Mouse (Mus musculus) urinary bladder, adult 2 months (tissue): ENCODE results near the gene Fndc3b. TPM values are rescaled to one million over a fixed set of nuclear protein-coding genes. Genes with fewer than 3 reads are reported as not detected.
A peak's percentile ranks its signal among the peaks of the same experiment; 100 is the strongest.

ENCODE experiments used
- DNase-seq: peaks from one replicate; pipeline ENCODE4 v3.0.0; 2022; ENCODE audit warnings: low spot score
- polyA plus RNA-seq: library from polyadenylated mRNA; depleted of rRNA; stranded (reverse); fragments of >200 nt; gene quantifications from 2 replicates; pipeline ENCODE4 v1.2.3, GENCODE M21; 2012

The Fndc3b gene
- polyA plus RNA-seq, 1 experiment = 26.0 TPM

DNA sequence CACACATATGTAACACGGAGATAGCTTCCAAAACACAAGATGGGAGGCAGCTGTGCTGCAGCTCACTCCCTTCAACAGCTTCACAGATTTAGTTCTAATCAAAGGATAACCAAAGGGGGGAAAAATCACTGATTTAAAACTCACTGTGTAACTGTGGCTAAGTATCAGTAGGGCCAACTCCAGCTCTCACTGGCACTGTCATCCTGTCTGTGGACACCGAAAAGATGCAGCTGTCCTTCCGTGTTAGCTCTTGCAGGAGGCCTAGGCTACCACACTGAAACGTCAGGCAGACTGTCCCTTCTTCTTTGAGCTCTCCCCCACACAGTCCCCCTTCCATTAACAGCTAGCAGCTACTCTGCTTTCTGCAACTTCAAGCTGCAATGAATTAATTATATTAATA, 89.9 kb downstream of the Fndc3b start:
- no peak for DNase-seq

DNA sequence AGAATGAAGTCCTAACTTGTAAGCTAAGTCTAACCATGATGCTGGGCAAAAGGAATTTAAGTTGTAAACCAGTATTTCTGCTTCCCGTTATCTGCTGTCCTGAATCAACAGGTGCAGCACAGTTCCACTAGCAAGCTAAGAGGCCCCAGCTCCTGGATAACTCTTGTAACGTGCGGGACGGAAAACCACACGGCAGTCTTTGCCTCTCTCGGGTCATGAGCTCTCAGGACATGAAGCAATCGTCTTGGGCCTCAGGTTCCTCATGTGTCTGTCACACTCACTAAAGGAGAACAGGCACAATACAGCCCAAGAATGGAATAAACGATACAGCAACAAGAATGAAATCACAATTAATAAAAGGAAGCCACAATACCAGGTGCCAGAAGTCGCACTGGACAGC, 93.4 kb downstream of the Fndc3b start:
- DNase-seq = no peak

DNA sequence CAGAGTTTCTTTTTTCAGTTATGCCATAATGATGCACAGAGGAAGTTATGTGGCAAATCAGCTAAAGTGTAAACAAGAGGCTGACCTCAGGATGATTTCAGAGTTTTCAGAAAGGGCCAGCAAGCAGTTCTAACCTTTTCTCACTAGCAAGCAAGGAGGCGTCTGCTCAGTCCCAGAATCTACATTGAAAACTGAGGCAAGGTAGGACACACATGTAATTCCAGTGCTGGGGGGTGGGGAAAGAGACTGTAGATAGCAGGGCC, 93.9 kb downstream of the Fndc3b start:
- DNase-seq = no peak

DNA sequence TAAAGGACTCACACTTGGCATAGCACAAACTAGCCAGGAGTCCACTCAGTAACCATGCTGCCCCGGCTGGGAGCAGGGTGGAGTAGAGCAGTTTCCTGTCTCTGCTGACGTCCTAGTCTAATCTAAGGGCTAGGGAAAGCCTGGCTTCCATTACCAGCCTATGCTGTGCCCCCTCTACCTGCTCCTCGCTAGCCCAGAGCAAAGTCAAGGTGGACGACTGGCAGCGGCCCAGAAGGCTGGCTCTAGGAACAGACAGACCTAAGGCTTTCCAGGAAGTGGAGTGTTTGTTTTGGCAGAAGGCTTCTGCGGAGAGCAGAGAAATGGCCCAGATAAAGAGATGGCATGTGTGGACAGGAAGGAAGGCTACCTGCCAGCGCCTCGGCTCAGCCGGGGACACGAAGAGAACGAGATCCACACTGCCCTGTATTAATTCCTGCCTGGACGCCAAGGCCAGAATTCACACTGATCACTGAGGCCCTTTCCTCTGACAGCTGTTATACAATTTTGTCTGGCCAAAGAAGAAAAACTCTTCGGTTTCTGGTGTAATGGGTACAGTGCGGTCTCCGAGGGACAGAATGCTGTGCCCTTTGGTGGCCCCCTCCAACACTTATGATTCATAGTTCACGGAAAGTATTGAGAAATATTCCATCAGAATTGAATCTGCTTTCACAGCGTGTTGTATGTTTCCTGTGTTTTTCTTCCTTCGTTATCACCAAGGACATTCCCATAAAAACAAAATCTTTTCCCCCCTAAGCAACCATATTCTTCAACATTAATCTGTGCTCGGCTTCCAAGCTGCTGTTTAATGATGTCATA, 94.5 kb downstream of the Fndc3b start:
- DNase-seq = peak; percentile 47

DNA sequence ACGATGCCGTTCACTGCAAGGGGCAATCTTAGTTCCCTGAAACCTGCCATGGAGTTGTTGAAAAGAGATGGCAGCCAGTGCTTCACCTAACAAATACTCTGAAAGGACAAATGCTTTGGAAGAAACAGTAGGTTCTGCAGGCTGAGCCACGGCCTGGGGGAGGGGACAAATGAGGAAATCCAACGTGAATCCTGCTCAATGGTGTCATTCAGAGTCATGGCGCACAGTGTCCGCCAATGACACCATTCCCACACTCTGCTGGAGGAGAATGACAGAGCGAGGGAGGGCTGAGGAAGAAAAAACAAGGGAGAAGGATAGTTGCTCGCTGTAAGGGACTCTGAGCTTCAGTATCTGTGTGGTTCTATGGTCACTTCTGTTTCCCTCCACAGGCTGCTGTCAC, 95.6 kb downstream of the Fndc3b start:
- no peak for DNase-seq

DNA sequence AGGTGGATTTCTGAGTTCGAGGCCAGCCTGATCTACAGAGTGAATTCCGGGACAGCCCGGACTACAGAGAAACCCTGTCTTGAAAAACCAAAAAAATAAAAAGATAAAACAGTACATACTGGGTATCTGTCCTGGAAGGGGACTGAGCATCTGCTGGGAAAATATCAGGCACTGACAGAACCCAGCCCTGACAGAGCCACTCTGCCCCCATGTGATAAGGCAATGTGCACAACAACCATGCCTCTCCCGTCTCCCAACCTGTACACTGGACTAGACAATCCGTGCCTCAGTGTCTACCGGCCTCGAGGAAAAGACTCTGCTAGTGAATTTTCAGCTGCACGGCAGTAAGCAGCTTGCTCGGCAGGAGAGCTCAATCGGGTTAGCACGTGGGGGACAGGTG, 97.3 kb downstream of the Fndc3b start:
- DNase-seq = no peak

DNA sequence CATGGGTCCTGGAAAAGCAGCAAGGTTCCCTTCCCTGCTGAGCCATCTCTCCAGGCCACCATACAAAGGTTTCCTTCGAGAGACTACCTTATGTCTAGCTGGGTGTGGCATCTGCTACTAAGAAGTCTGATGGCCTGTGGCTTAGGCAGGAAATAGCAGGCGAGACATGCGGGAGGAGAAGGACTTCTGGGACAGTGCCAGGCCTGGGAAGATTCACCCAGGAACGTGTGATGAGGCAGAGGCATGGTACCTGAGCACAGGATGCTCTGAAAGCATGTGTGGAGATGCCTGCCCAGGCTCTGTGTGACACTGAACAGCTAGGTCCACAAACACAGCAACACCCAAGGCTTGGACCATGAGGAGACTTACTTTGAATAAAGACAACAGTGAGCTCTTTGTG, 98.1 kb downstream of the Fndc3b start:
- no peak for DNase-seq

DNA sequence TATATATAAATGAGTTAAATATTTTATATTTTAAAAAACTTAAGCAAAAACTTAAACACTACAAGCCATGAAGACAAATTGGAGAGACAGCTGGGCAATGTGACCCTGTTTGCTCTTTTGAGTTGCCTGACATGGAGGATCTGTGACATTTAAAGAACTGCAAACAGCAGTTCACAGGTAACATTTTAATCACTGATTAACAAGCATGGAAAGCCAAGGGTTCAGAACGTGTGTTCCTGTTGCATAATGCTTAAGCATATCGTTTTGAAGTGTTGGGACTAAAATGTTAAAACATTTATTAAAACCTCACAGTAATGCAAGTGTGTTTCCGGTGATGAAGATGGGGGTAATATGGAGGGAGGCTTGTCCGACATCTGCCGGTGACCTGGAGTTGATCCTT, 99.1 kb downstream of the Fndc3b start:
- no peak for DNase-seq

DNA sequence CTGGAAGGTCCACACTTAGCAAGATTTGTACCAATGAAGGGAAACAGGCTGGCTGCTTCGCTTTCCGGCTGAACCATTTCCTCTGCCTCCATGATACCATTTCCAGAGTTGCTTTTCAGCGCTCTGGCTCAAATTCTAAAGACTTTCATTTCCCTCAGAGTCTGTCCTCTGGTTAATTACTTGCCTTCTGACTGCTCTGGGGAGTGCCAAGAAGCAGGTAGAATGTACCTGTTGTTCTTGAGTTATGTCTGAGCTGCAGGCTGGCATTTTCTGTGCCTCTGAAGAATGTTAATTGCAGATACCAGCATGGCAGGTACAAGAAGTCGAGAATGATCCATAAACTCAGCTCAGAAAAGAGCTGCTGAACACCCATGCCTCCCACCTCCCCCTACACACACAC, 100.6 kb downstream of the Fndc3b start:
- DNase-seq = no peak

DNA sequence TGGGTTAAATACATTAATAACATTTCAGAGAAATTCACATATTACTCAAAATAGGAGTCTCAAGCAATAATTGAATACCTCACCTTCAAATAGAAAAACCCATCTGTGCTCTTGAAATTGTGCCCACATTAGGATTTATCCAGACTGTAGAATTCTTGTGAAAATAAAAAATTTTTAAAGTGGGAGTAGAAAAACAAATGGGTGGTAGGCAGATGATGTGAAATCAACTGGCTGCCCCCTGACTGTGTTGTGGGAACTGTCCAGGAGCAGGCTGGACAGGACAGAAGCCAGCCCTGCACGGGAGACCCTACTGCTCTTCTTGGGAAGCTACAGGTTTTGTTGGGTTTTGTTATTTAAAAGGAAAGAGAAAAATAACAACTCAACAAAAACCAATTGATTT, 101.0 kb downstream of the Fndc3b start:
- no peak for DNase-seq

DNA sequence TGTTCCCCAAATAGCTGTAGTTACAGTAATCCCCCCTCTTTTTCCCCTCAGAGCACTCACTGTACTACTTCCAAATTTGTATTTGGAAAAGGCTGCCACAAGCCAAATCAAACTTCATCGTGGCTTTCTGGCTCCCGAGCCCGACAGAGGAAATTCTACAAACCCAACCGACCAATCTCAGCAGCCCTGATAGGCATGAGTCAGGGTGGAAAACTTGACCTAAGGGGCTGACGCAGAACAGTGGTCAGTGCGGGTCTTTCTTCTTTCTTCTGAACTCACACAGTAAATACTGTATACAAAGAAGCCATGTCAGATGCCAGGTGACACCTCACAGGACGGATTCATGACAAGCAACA, 103.3 kb downstream of the Fndc3b start:
- no peak for DNase-seq

DNA sequence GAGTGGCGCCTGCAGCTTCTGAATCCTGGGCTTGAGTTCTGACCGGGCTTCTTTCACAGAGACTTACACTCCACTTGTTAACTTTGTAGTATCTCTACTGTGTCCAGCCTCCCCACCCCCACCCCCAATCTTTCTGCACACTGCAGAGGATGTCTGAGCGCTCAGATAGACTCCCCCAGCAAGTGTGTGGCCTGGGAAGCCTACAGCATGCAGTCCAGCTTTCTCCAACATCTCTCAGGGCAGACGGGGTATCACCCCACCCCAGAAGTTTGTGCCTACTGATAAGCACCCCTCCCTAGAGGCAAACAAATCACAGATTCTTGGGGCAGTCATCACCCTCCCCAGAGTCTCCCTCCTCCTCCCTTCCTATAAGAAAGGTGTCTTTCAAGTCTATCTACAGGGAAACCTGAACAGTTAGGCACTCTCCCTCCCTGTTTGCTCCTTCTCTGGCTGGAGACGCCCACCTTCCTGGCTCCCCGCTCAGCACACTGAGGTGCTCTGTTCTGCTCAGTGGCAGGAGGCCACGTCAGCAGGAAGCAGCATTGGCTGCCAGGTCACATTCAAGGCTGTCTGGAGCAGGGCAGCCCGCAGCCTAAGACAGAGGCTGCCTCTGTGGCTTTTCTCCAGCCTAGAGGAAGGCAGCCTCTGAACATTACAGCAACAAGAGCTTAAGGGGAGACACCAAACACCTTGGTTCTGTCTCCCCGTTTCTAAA, 103.9 kb downstream of the Fndc3b start:
- DNase-seq = peak; percentile 37

DNA sequence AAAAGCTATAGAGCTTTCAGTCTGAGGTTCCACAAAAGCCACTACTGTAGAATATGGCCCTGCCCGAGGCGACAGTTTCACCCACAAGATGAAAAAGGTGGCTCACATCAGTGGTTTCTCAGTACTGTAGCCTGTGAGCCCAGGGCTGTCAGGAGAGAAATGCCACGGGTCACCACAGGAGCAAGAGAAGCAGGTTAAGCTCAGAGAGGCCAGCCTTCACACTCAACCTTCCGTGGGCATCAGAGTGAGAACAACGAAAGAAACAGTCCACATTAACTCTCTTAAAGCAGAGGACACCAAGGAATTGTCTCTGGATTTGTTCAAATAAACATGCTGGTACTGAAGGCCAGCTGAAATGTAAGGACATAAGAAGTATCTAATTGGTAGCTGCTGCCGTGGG, 104.5 kb downstream of the Fndc3b start:
- DNase-seq = no peak

DNA sequence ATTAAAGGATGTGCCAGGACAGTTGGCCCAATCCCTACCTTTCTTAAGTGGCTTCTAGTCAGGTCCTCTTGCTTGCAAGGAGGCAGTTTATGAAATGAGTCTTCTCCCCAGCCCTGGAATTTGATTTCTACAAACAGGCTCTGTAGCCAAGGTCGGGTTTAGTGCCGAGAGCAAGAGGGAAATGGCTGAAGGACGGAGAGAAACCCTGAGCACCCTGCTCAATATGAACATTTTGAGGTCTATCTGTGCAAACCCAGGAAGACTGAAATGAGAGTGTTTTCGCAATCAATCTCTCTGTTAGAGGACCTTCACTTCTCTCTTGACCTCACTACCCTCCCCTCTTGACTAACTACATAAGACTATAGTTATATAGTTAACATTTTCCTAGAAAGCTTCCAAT, 105.5 kb downstream of the Fndc3b start:
- no peak for DNase-seq

DNA sequence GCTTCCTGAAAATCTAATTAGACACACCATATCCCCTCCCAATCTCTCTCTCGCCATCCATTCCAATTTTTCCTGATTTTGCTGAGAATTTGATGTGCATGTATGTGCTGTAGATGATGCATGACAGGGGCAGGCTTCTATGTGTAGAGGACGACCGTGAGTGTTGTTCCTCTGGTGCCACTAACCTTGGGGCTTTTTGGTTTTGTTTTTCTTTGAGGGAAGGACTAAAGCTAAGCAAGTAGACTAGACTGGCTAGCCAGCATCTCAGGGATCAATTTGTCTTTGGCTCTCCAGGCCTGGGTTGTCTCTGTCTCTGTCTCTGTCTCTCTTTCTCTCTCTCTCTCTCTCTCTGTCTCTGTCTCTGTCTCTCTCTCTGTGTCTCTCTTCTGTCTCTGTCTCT, 106.0 kb downstream of the Fndc3b start:
- no peak for DNase-seq

DNA sequence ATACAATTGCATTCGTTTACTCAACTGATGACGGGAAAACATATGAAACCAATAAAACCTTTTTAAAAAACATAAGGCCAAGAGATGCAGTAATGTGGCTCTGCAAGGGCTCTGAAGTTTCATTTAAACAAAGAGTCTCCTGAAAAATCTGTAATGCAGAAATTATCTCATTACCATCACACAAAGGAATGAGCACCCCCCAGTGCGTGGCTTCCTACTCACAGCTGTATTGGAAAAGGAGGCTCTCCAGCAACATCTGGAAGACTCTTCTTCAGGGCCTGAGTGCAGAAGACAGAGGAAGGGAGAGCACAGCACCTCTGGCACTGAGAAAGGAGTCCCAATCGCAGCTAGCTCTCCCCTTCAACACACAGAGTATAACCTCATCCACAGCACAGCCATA, 106.5 kb downstream of the Fndc3b start:
- no peak for DNase-seq

DNA sequence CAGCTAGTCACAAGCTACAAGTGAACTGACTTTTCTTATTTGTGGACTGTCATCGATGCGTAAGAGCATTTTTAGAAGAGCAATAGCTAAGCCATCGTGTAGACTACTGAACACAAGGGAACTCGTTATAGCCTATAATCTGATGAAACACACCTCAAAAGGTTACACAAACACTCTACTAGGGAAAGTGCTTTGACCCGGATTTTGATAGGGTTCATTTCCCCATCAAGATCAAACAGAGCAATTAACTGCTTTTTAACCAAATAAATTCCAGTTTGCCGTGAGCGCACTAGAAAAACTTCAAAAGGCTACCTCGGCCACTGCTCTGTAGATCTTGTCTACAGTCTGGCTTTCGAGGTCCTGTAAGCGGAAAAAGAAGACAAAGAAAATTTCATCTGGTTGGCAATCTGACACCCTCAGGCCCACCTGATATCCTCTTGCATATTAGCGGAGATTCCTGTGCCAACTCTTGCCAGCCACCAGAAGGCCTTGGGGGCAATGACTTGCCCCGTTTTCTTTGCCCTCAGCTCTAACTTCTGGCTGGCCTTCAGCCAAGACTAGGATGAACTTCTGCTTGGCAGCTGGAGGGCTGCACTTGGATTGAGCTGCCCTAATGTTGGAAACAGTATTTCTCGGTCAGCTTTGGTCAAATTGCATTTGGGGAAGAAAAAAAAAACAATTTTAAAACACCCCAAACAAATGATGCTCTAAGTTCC, 107.0 kb downstream of the Fndc3b start:
- DNase-seq = no peak

DNA sequence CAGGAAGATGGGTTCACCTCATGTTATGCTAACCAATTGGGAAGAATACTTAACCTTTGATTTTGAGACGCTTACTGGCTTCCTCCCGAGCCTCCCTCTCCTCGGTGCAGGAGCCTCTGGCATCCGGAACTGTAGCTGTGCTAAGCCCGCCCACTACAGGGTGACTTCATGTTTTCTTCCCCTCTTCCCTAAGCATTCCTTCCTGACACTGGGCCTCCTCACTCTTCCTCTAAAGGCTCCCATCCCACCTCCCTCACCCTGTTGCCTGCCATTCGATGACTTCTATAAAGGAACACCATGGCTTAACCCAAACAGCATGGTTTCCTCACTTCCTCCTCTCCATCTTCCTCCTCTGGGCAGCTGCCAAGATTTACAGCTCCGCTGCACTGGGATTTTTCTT, 110.5 kb downstream of the Fndc3b start:
- DNase-seq = no peak

DNA sequence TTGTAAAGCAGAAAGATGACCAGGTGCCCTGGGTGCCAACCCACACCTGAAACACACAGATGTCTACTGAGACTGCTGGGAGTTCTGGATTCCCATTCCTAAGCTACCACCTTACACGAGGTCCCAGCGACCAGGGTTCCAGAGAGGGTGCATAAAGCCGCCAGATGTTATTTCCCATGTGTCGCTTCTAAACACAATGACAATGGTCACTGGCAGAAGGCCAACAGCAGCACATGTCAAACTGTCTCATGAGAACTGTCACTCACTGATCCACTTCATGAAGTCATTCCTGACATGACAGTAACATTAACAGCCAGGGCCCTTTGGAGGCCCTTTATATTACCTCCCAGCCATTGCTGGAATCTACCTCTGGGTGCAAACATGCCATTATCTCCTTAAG, 110.9 kb downstream of the Fndc3b start:
- DNase-seq = no peak

DNA sequence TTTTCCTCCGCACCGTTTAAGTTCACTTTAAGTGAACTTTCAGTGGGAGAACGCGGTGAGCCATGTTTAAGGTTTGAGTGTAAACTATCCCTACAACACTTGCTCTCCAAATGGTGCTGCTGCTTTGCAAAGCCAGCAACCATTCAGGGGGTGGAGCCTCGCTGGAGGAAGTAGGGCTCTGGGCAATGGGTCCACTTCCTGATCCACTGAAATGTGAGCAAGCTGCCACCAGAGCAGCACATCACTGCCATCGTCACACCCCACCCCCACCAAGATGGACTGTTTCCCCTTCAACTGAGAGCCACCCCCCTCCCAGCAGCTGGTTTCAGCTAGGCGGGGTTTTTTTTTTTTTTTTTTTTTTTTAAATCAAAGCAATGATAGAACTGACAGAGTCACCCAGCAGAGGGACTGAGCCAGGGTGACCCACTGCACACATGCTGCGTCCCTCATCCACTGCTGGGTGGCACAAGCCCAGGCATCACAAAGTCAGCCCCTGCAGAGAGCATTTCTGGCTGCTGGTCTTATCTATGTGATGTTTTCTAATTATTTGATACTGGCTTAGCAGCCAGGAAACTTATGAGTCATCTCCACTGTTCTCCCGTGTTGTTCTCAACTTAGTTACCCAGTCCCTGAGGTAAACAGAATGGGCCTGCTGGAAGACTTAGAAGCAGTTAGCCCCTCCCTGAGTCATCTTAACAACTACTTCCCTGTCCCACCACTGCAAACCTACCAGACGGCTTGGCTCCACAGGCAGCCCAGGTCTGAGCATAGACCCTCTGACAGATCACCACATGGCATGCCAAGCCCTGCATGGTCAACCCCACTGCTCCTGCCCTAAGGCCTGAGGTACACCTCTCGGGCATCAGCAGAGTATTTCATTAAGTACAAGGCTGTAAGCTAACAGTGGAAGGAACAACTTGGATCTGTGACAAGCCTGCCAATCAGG, 112.4 kb downstream of the Fndc3b start:
- DNase-seq = no peak

DNA sequence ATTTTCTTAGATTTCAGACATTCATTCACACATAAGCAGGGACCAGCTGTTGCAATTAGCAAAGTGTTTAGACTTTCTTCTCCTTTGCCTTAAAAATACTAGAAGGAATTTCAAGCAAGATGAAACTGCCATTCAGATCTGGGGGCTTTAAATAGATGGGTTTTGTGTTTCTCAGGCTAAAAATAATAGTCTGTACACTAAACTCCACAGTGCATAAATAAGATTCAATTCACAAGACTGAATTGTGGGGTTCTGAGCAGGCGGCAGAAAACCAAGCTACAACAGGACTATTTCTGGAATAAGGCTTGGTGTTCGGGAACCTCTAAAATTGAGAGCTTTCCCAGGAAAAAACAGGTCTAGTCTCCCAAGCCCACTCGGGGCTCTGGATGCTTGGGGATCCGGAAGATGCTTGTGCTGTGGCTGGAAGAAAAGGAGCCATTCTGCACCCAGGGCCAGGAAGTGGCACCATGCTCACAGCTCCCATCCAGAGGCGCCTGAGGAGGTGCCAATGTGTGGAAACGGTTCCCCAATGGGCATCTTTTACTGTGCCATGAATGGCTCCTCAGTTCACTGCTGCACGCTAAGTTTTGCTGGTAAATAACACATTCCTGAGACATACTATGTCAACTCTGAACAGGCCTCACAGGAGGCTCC, 117.5 kb downstream of the Fndc3b start:
- DNase-seq = no peak
